Mouse (Mus musculus): ENCODE data around the gene Ocrl.

Gene Ocrl

GRCm38 (mm10) chrX:47912306-47912792, at the start of gene Ocrl:
Gene Ocrl (plus strand): TSS chrX:47912387.
- peak; percentile 84 to 86 for DNase-seq

DNA sequence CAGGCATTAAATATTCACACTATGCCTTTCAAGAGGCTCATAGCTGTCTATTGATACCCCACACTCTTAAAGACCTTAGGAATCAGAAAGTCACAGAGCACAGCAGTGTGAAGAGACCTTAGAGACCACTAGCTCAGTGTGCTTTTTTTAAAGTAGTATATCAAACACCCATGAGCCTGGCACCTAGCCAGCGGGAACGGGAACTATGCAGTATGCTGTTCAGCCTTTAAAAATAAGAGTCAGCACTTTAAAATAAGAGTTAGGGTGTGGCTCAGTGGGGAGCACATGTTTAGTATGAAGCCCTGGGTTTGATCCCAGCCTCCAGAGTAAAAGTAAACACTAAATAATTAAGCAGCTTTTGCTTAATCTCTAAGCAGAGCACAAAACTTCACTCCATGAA, 32.1 kb upstream of the Ocrl start:
- peak in 1 of 2 experiments; percentile 12 for DNase-seq

GRCm38 (mm10) chrX:47882813-47883212, 29.4 kb upstream of the Ocrl start:
- no peak for DNase-seq

DNA sequence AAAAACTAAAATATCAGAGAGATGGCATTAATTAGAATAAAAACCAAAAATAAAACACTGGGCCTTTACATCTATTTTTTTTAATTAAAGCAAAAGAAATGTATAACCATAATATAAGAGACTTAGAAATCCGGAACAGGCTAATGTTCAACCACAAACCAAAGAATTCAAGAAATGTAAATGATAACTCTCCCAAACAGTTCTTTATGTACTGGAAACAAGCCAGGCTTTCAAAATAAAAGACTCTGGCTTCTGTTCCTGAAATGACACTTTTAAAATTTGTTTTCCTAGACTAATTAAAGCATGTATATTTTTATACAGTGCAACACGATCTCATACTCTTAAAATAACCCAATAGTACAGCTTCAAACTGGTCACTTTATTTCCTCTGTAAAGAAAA, 24.8 kb upstream of the Ocrl start:
- no peak for DNase-seq

- DNase-seq = peak; percentile 3 to 5
These were observed 20.8 kb upstream of the Ocrl start for GRCm38 (mm10) chrX:47891243-47891906.

DNA sequence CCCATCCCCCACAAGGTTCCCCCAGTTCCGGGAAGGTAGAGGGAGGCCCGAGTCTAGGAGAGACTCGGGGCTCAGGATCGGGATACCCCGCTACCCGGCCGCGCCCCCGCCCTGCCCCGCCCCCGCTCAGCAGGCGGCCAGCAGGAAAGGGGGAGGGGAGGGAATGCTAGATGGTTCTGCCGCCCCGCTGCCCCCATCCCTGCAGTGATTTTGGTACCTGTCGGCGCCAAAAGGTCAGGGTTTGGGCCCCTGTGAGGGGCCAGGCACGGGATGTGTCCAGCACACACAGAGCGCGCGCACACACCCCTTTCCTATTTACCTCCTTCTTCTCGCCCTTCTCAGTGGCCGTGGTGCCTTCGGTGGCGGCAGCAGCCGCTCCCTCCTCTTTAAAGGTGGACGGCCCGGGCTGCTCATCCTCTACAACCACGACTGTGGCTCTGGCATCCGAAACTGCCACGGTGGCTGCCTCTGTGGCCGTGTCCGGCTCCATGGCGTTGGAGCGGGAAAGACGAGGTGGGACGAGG, 20.2 kb upstream of the Ocrl start:
- peak; percentile 39 to 49 for DNase-seq

GRCm38 (mm10) chrX:47892431-47893024, 19.7 kb upstream of the Ocrl start, which contains the start of gene Smarca1:
Gene Smarca1 (minus strand): TSS chrX:47892974.
- peak in 1 of 2 experiments; percentile 2 for DNase-seq

GRCm38 (mm10) chrX:47912904-47913542, 836 bp downstream of the Ocrl start:
- peak; percentile 21 to 23 for DNase-seq

GRCm38 (mm10) chrX:47913543-47913938, 1.4 kb downstream of the Ocrl start:
- DNase-seq = no peak

- DNase-seq = no peak
These were observed 4.6 kb downstream of the Ocrl start for GRCm38 (mm10) chrX:47916831-47917230.

DNA sequence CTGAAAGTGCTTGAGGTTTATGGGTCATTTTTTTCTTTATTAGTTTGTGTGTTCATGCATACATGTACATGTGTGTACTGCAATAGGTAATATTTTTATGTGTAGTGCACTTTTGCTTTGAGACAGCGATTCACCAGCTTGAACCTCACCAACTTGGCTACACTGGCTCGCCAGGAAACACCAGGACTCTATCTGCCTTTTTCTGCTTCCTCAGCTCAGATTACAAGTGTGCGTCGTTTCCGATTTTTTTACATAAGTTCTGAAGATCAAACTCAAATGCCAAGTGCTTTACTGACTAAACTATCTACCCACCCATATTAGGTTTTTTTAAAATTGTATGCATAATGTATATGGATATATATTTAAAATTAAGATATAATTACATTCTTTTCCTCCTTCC, 8.4 kb downstream of the Ocrl start:
- no peak for DNase-seq

DNA sequence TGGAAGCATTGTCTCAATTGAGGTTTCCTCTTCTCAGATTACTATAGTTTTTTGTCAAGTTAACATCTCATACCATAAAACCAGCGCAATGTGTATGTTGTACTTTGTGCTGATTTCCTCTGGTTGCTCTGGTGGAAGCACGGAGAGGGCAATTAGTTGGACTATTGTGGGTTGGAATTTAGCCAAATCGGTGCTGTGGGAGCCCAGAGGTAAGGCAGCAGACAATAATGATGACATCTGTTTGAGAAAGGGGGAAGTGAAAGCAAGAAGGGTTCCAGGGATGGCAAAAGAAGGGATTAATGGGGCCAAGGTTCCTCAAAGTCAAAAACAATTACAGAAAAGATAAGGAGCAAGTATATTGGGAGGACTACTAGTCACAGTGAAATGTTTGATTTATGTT, 15.8 kb downstream of the Ocrl start:
- no peak for DNase-seq

- no peak for DNase-seq
These were observed 18.3 kb downstream of the Ocrl start for GRCm38 (mm10) chrX:47930449-47930848.

DNA sequence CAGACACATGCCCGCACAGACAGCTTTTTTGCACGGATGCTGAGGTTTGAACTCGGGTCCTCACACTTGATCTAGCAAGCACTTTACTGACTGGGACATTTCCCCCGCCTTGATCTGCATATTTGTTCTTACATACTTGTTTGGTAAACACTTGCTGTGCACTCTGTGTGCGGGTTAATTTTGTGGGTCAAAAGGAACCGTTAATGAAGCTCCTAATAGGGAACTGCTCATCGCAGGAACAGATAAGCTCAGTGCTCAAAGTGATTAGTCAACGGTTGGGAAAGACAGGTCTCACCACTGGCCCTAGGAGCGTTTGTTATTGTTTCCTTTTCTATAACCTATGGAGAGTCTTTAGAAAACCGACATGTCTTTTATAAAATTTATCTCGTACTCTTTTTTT, 22.2 kb downstream of the Ocrl start:
- no peak for DNase-seq

GRCm38 (mm10) chrX:47936885-47937284, 24.7 kb downstream of the Ocrl start:
- no peak for DNase-seq

DNA sequence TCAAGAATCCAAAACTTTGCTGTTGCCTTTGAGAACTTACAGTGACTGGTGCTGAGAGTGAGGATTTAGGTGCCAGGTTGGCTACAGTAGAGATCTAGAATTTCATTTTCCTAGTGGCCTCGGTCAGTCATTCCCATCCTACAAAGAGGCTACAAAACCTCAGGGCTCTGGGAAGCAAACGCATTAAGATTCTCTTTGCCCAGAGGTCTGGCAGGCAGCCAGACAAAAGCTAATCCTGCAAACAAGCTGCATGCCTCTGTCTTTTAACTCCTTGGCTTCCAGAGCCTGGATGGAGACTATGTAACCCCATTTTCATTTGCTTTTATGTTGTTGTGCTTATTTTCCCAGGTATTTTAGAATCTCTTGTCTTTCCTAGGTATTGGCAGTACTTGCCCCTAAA, 25.6 kb downstream of the Ocrl start:
- DNase-seq = peak in 1 of 2 experiments; percentile 21

DNA sequence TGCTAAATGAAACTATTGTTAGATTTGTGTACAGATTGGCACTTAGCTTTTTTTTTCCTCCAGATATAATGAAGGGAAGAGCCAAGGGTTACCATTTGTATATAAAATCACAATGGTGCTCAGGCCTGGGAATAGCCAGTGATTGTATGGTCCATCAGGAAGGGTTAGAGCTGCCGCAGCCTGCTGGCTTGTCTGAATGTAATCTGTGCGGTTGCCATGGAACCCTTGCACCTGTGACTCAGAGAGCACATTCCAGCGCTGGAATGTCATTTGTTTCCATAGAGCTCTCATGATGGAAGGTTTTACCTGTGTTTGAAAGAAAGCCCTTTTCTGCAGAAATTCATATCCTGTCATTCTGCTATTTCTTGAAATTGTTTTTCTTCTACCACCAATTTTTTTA, 37.5 kb downstream of the Ocrl start:
- no peak for DNase-seq

- no peak for DNase-seq
These were observed 50.4 kb downstream of the Ocrl start for GRCm38 (mm10) chrX:47962579-47962978.

DNA sequence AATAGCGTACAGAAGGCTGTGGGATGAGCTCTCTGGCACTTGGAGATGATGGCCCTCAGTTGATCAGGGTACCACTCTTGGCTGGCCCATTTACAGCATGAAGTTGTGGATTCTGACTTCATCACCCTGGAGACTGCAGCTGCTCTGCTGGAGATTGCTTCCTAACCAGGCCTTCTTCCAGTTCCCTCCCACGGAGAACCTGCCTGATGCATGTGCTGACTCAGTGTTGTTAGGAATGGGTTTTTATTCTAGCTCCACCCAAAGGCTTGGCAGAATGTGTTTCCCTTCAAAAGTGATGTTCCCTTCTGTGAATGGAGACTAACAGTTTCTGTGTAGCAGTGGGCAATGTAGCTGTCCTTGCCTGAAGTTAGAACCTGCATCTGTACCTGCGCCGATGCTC, 58.2 kb downstream of the Ocrl start:
- no peak for DNase-seq

GRCm38 (mm10) chrX:47970864-47971263, 58.7 kb downstream of the Ocrl start:
- no peak for DNase-seq

- DNase-seq = no peak
These were observed 59.4 kb downstream of the Ocrl start for GRCm38 (mm10) chrX:47971366-47972128.

- no peak for DNase-seq
These were observed 64.4 kb downstream of the Ocrl start for GRCm38 (mm10) chrX:47976551-47976950.

GRCm38 (mm10) chrX:47977078-47977477, 64.9 kb downstream of the Ocrl start:
- no peak for DNase-seq
